Mouse (Mus musculus) kidney, adult 2 months (tissue): ENCODE results near the gene 1810009A15Rik. TPM values are rescaled to one million over a fixed set of nuclear protein-coding genes. Genes with fewer than 3 reads are reported as not detected.
"Not testable (repeated sequence)": the region's sequence is repeated elsewhere in the genome, so short reads cannot be mapped to it uniquely, and the experiment has no call there.

Experiments used
- DNase-seq: peaks from one replicate; pipeline ENCODE4 v3.0.0; 2021
- H3K27ac ChIP-seq: fragments of 200-500 bp; 2 replicates; pipeline ENCODE4 v1.5.1; 2012; ENCODE audit warnings: low read depth, low read length, control low read depth, inconsistent platforms; ENCODE audit not compliant: insufficient read depth
- H3K27me3 ChIP-seq: fragments of 200-500 bp; replicated peaks from 2 replicates; pipeline ENCODE4 v1.6.1; 2012; ENCODE audit warnings: mild to moderate bottlenecking, moderate library complexity, low read length, inconsistent platforms; ENCODE audit not compliant: control insufficient read depth, insufficient read depth
- H3K36me3 ChIP-seq: fragments of 200-500 bp; 2 replicates; pipeline ENCODE4 v1.6.1; 2012; ENCODE audit warnings: mild to moderate bottlenecking, moderate library complexity, low read length, inconsistent platforms; ENCODE audit not compliant: control insufficient read depth, insufficient read depth
- H3K4me1 ChIP-seq: fragments of 200-500 bp; 2 replicates; pipeline ENCODE4 v1.6.1; 2011; ENCODE audit warnings: low read length; ENCODE audit not compliant: control insufficient read depth, insufficient read depth
- H3K4me3 ChIP-seq: fragments of 200-500 bp; 2 replicates; pipeline ENCODE4 v1.5.1; 2011; ENCODE audit warnings: mild to moderate bottlenecking, low read depth, low read length, control low read depth; ENCODE audit not compliant: insufficient read depth
- CTCF ChIP-seq: fragments of 200-500 bp; conservative IDR thresholded peaks from 2 replicates; pipeline ENCODE4 v1.5.1; 2011; ENCODE audit warnings: low read depth, mild to moderate bottlenecking, control low read depth, low read length, moderate library complexity, mixed read lengths; ENCODE audit not compliant: insufficient read depth, insufficient read length
- POLR2A ChIP-seq: fragments of 200-500 bp; IDR thresholded peaks from one replicate; pipeline ENCODE4 v1.6.1; 2011; ENCODE audit warnings: low read depth, low read length, control low read depth
- WGBS: fragments of 180-500 bp; shearing (Covaris S2); methylation state at CpG from one replicate; pipeline ENCODE4 v1.1.7; 2018; 5-methylcytosine and 5-hydroxymethylcytosine counted together
- polyA plus RNA-seq: library from polyadenylated mRNA; depleted of rRNA; stranded (reverse); fragments of >200 nt; gene quantifications from 2 replicates; pipeline ENCODE4 v1.2.3, GENCODE M21; 2012

1810009A15Rik gene
- polyA plus RNA-seq, 1 experiment, result 23.9 TPM

DNA sequence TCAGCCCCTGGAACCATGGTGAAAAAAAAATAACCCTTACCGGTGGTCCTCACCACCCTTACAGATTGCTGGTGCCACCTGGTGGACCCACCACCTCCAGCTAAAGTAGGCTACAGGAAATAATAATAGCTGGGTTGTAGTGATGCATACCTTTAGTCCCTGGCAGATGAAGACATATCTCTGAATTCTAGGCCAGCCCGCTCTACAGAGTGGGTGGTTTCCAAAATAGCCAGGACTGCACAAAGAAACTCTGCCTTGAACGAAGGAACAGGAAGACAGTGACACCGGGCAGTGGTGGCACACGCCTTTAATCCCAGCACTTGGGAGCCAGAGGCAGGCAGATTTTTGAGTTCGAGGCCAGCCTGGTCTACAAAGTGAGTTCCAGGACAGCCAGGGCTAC is 24.4 kb upstream of the 1810009A15Rik start:
- 83% methylated on average over 6 of the region's 6 CpGs for WGBS
- Histone ChIP-seq H3K27me3 (no peaks in the 10 kb centered on the region), H3K27ac (no peak overlapping the region), H3K4me3 (no peak overlapping the region), H3K36me3 (no peaks in the 10 kb centered on the region), H3K4me1 (no peaks in the 10 kb centered on the region)
- TF ChIP-seq CTCF, result no peak
- no peak for TF ChIP-seq POLR2A
- no peak for DNase-seq

DNA sequence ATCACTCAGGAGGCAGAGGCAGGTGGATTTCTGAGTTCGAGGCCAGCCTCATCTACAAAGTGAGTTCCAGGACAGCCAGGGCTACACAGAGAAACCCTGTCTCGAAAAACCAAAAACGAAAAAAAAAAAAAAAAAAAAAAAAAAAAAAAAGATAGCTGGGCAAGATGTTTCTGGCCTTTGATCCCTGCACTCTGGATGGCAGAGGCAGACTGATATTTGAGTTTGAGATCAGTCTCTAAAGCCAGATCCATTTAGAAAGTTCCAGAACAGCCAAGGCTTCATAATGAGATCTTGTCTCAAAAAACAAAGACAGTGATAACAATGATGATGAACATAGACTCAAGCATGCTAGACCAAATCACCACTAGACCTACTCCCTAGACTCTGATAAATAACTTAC is 18.3 kb upstream of the 1810009A15Rik start:
- not testable (repeated sequence) for H3K4me3 ChIP-seq, H3K36me3 ChIP-seq, H3K27me3 ChIP-seq, H3K27ac ChIP-seq, H3K4me1 ChIP-seq, DNase-seq
- WGBS, result 67% methylated on average over 3 of the region's 3 CpGs

- H3K27ac ChIP-seq, result peak overlapping the region; percentile 63
- no peaks in the 10 kb centered on the region for H3K27me3 ChIP-seq
- peaks cover 4% of the 10 kb centered on the region; the same call in 1 of the 2 replicates for H3K4me1 ChIP-seq
- no peak for DNase-seq
- TF ChIP-seq CTCF (no peak), POLR2A (no peak)
- peak overlapping the region; percentile 59 for H3K4me3 ChIP-seq
- H3K36me3 ChIP-seq, result peaks cover 2% of the 10 kb centered on the region; the same call in 1 of the 2 replicates
- WGBS, result 34% methylated on average over 9 of the region's 9 CpGs
These were observed 17.8 kb upstream of the 1810009A15Rik start for GRCm38 (mm10) chr19:8870838-8871237.

GRCm38 (mm10) chr19:8871267-8872186 is 17.1 kb upstream of the 1810009A15Rik start, which contains the start of gene Ubxn1:
Ubxn1 (plus strand) TSS chr19:8871496.
- Histone ChIP-seq H3K36me3 (peaks cover 2% of the 10 kb centered on the region; the same call in 1 of the 2 replicates), H3K4me1 (peaks cover 4% of the 10 kb centered on the region; the same call in 1 of the 2 replicates), H3K27me3 (no peaks in the 10 kb centered on the region), H3K4me3 (peak within 1 kb of the TSS; percentile 95), H3K27ac (peak within 1 kb of the TSS; percentile 85)
- DNase-seq, result peak; percentile 99
- under 1% methylated on average over 59 of the region's 59 CpGs for WGBS
- TF ChIP-seq CTCF (no peak), POLR2A (peak; percentile 11)

- no peak for TF ChIP-seq CTCF
- TF ChIP-seq POLR2A, result no peak
- WGBS, result 46% methylated on average over 10 of the region's 10 CpGs
- Histone ChIP-seq H3K27me3 (no peaks in the 10 kb centered on the region), H3K36me3 (peaks cover 2% of the 10 kb centered on the region; the same call in 1 of the 2 replicates), H3K4me3 (peak overlapping the region; percentile 95), H3K4me1 (peaks cover 4% of the 10 kb centered on the region; the same call in 1 of the 2 replicates), H3K27ac (peak overlapping the region; percentile 85; the same call in 1 of the 2 replicates)
- peak; percentile 23 for DNase-seq
These were observed 16.3 kb upstream of the 1810009A15Rik start for GRCm38 (mm10) chr19:8872266-8872840.

- no peak overlapping the region for H3K4me3 ChIP-seq
- no peak overlapping the region for H3K27ac ChIP-seq
- peaks cover 4% of the 10 kb centered on the region for H3K4me1 ChIP-seq
- DNase-seq, result no peak
- 92% methylated on average over 7 of the region's 7 CpGs for WGBS
- TF ChIP-seq POLR2A (no peak), CTCF (no peak)
- no peaks in the 10 kb centered on the region for H3K27me3 ChIP-seq
- peaks cover 2% of the 10 kb centered on the region; the same call in 1 of the 2 replicates for H3K36me3 ChIP-seq
These were observed 13.6 kb upstream of the 1810009A15Rik start for GRCm38 (mm10) chr19:8875031-8875430.
